Mouse (Mus musculus) thymus, adult 2 months (tissue): Measurements from ENCODE around the gene Fip1l1. TPM values are rescaled to one million over a fixed set of nuclear protein-coding genes. Genes with fewer than 3 reads are reported as not detected.

Experiments used
- DNase-seq: peaks from one replicate; pipeline ENCODE4 v3.0.0; 2021
- H3K27ac ChIP-seq: fragments of 200-500 bp; 2 replicates; pipeline ENCODE4 v1.5.1; 2012; ENCODE audit warnings: low read length, control low read depth; ENCODE audit not compliant: control insufficient read depth, insufficient read depth
- H3K27me3 ChIP-seq: fragments of 200-500 bp; 2 replicates; pipeline ENCODE4 v1.6.1; 2012; ENCODE audit warnings: mild to moderate bottlenecking, low read length, moderate library complexity, mixed read lengths; ENCODE audit not compliant: control insufficient read depth, insufficient read depth
- H3K36me3 ChIP-seq: fragments of 200-500 bp; 2 replicates; pipeline ENCODE4 v1.6.1; 2012; ENCODE audit warnings: mild to moderate bottlenecking, low read length, moderate library complexity; ENCODE audit not compliant: control insufficient read depth, insufficient read depth
- H3K4me1 ChIP-seq: fragments of 200-500 bp; replicated peaks from 2 replicates; pipeline ENCODE4 v1.6.1; 2012; ENCODE audit warnings: low read length; ENCODE audit not compliant: control insufficient read depth, insufficient read depth
- H3K4me3 ChIP-seq: fragments of 200-500 bp; 2 replicates; pipeline ENCODE4 v1.5.1; 2012; ENCODE audit warnings: mild to moderate bottlenecking, low read length, control low read depth, moderate library complexity; ENCODE audit not compliant: control insufficient read depth, insufficient read depth
- CTCF ChIP-seq: fragments of 200-500 bp; IDR thresholded peaks from 2 replicates; pipeline ENCODE4 v1.5.1; 2012; ENCODE audit warnings: mild to moderate bottlenecking, control low read depth, low read length, moderate library complexity, borderline replicate concordance; ENCODE audit not compliant: control insufficient read depth, poor library complexity, insufficient read depth; ENCODE audit errors: extremely low read depth
- POLR2A ChIP-seq: fragments of 200-500 bp; IDR thresholded peaks from 2 replicates; pipeline ENCODE4 v1.6.1; 2012; ENCODE audit warnings: mild to moderate bottlenecking, low read length, control low read depth, moderate library complexity; ENCODE audit not compliant: control insufficient read depth, poor library complexity, insufficient read depth; ENCODE audit errors: extremely low read depth
- WGBS: fragments of 180-500 bp; shearing (Covaris S2); methylation state at CpG from one replicate; pipeline ENCODE4 v1.1.7; 2018; 5-methylcytosine and 5-hydroxymethylcytosine counted together
- polyA plus RNA-seq: library from polyadenylated mRNA; depleted of rRNA; stranded (reverse); fragments of >200 nt; gene quantifications from 2 replicates; pipeline ENCODE4 v1.2.3, GENCODE M21; 2012

Fip1l1 gene
- polyA plus RNA-seq, 1 experiment, result 48.9 TPM

DNA sequence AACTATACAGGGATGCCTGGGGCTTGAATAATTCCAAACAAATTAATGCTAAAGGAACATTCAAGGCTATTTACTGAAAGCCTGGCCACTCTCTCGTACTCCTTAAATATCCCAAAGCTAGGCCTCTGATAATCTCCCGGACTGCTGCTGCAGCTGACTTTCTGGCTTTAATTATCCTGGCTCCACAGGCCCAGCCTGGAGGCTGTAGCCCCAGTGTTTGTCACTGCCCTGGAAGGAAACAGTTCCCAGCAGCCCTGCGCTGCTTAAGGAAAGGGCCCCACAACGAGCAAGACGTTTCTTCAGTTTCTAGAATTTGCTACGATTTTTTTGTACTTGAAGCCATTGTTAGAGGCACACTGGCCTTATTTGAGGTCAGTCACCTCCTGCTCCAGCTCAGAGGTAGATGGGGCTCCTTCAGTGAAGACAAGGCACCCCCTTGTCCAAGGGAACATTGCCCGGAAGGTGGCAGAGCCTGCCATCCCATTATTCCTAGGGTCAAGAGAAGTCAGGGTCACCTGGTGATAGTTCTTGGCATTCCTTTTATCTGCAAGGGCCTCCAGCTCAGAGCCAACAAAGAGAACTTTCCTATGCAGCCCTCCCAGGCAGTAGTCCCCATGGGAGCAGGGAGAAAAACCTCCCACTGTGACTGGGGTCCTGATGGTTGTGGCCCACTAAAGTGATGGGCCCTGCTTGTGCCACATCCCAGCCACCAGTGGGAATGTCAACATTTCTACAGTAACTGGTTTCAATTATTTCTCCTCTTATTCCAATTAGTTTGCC, 86.6 kb downstream of the Fip1l1 start:
- H3K4me3 ChIP-seq, result no peak overlapping the region
- TF ChIP-seq POLR2A (no peak), CTCF (no peak)
- WGBS, result 93% methylated on average over 7 of the region's 7 CpGs
- DNase-seq, result no peak
- no peak overlapping the region for H3K27ac ChIP-seq
- H3K27me3 ChIP-seq, result no peaks in the 10 kb centered on the region
- no peaks in the 10 kb centered on the region for H3K36me3 ChIP-seq
- no peaks in the 10 kb centered on the region for H3K4me1 ChIP-seq

DNA sequence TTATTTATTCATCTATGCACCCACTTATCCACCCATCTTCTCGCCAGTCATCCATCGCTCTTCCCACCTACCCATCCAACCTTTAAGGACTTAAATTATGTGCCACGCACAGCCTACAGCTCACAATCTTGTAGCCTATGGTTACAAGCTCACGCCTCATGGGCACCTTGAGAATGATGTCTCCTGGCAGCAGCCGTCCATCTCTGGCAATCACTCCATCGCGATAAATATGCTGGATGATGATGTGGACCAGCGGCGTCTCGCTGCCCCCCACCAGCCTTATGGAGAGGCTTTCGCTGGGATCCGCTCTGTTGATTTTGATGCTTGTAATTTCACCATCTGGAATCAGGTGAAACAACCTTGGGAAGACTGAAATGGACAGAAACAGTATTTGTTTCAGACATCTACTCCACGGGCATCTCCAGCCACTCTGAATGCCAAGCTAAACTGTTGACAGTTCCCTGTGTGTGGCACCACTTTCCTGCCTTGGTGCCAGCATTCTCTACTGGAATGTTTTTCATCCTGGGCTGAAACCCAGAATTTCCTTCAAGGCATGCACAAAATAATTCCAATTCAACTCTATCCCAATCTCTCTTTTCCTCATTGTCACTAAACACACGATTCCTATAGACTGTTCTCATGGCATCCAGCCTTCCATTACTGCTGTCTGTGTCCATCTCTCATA, 88.2 kb downstream of the Fip1l1 start:
- Histone ChIP-seq H3K4me3 (no peak overlapping the region), H3K27ac (no peak overlapping the region), H3K36me3 (no peaks in the 10 kb centered on the region), H3K4me1 (no peaks in the 10 kb centered on the region), H3K27me3 (no peaks in the 10 kb centered on the region)
- TF ChIP-seq POLR2A, result no peak
- TF ChIP-seq CTCF, result no peak
- WGBS, result 97% methylated on average over 14 of the region's 14 CpGs
- no peak for DNase-seq

DNA sequence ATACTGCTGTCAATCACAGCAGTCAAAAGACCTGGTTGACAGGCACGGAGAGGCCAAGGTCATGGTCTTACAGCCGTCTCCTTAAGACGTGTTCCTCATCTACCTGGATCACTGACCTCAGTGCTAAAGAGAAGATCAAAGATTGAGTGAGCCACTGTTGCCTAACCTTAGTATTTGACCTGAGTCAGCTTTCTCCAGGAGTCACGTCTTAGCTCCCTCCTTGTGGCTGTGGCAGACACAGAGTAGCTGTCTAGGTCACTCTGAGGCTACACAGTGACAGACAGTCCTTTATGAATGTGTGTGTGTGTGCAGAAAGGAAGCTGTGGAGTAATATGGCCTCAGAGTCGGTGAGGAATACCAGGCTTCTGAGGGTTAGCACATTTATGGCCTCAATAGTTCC, 89.1 kb downstream of the Fip1l1 start:
- 81% methylated on average over 5 of the region's 5 CpGs for WGBS
- no peak for DNase-seq
- Histone ChIP-seq H3K4me1 (no peaks in the 10 kb centered on the region), H3K4me3 (no peak overlapping the region), H3K36me3 (no peaks in the 10 kb centered on the region), H3K27me3 (no peaks in the 10 kb centered on the region), H3K27ac (no peak overlapping the region)
- no peak for TF ChIP-seq CTCF
- TF ChIP-seq POLR2A, result no peak

DNA sequence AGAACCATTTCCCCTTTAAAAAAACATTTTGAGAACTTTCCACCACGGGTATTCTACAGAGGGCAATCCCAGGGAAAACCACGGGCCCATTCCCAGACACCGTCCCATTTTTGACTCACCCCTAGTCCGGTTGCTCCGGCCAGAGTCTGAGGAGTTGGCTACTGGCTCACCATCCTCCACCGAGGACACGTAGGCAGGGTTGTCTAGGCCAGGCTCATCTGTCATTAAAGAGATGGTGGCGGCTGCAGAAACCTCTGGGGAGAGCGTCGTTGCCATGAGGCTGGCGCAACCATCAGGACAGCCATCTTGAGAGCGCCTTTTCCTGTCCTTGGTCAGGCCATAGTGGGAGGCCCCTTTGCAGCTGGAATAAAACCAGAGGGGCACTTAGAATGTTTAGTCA, 92.8 kb downstream of the Fip1l1 start:
- no peak overlapping the region for H3K27ac ChIP-seq
- TF ChIP-seq POLR2A (no peak), CTCF (no peak)
- 90% methylated on average over 12 of the region's 12 CpGs for whole genome bisulfite sequencing

DNA sequence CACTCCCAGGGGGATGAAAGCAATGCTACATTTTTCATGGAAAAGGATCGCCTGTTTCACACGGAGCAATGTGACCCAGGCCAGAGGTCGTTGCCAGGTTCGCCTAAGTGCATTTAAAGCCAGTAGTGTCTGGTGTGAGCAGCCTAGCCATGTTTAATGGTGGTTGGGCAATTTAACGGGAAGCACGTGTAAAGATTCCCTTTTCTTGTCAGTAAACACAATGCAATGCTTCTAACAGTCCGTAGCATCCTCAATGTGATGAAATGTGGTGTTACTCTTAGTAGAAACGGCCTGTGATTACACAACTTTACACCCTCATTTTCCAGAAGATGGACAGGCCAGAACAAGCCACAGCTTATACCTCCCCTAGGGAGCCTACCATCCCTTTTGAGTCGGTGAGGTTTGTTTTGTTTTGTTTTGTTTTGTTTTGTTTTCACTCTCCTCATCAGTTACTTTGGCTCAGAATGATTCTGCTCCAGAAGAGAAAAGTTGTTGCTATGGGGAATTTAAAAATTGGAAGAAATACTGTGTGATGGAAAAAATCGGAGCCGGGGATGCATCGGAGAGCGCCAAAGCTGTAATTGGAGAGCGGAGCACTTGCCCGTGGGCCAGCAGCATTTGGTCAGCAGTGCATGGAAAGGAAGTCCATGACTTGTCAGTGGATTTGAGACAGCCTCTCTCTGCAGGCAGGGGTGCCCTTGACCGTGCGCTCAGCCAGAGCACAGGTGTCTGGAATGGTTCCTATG, 97.3 kb downstream of the Fip1l1 start:
- Histone ChIP-seq H3K4me3 (no peak overlapping the region), H3K36me3 (no peaks in the 10 kb centered on the region), H3K27me3 (no peaks in the 10 kb centered on the region), H3K4me1 (no peaks in the 10 kb centered on the region), H3K27ac (no peak overlapping the region)
- 85% methylated on average over 17 of the region's 17 CpGs for whole genome bisulfite sequencing
- DNase-seq, result no peak
- TF ChIP-seq POLR2A (no peak), CTCF (no peak)

More for the DNA sequence above, 92.8 kb downstream of the Fip1l1 start:
- Histone ChIP-seq H3K4me1 (no peaks in the 10 kb centered on the region), H3K27me3 (no peaks in the 10 kb centered on the region), H3K4me3 (no peak overlapping the region), H3K36me3 (no peaks in the 10 kb centered on the region)
- DNase-seq, result no peak

DNA sequence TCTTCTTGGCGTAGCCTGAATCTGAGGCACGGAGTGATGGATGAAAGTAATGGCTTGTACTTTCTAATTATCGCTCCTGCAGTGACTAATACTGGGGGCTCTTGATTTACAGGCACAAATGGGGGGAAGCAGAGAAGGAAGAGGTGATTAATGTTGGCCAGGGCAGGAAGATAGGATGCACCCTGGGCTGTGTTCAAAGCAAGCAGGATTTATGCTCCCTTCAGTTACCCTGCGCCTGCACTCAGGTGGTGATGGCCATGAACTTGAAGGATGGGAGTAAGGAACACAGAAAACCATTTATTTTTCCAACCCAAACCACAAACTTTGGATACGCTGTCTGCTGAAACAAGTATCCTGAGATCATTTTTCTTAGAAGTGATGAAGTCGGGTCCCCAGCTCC, 98.2 kb downstream of the Fip1l1 start:
- H3K4me3 ChIP-seq, result no peak overlapping the region
- DNase-seq, result no peak
- no peaks in the 10 kb centered on the region for H3K4me1 ChIP-seq
- no peaks in the 10 kb centered on the region for H3K27me3 ChIP-seq
- 89% methylated on average over 6 of the region's 6 CpGs for whole genome bisulfite sequencing
- no peaks in the 10 kb centered on the region for H3K36me3 ChIP-seq
- TF ChIP-seq POLR2A, result no peak
- TF ChIP-seq CTCF, result no peak
- H3K27ac ChIP-seq, result no peak overlapping the region
